25 mouse cellular contexts compared by ENCODE assay signal in genomic region chr11:33670105-33670965, GRCm38 (mm10).
DNase-seq lines count a peak whose midpoint lies in the region; ATAC-seq lines count a peak whose summit lies in the region.
"Had no signal": no experiment of that assay in that cellular context is flagged by ENCODE, and none has a peak within 500 bp of the region (broad histone marks: within the 10 kb centered on the region; RNA-seq: fewer than 3 reads in every experiment).

No protein-coding gene starts in this region.

- H3K27me3 ChIP-seq in midbrain, embryonic 13.5 days, result no peaks in the 10 kb centered on the region
- H3K27me3 ChIP-seq in midbrain, embryonic 16.5 days (ENCODE audit: control insufficient read depth, insufficient read depth, low read depth, low read length), result no peaks in the 10 kb centered on the region; the same call in 1 of the 2 replicates
- H3K27me3 ChIP-seq in hindbrain, embryonic 12.5 days, result no peaks in the 10 kb centered on the region
- no peaks in the 10 kb centered on the region for H3K27me3 ChIP-seq in hindbrain, embryonic 16.5 days (replicated peaks; ENCODE audit: control insufficient read depth, insufficient read depth, low read length)
- no peaks in the 10 kb centered on the region for H3K27me3 ChIP-seq in neural tube, embryonic 14.5 days (ENCODE audit: control insufficient read depth, insufficient read depth, low read length)
- H3K27me3 ChIP-seq: embryonic facial prominence, embryonic 15.5 days; heart, embryonic 15.5 days; liver, embryonic 12.5 days had no signal

- no peak overlapping the region for H3K4me3 ChIP-seq in midbrain, embryonic 13.5 days (replicated peaks)
- no peak overlapping the region for H3K4me3 ChIP-seq in midbrain, embryonic 16.5 days (ENCODE audit: low read depth, low read length)
- no peak overlapping the region for H3K4me3 ChIP-seq in hindbrain, embryonic 12.5 days
- H3K4me3 ChIP-seq in hindbrain, embryonic 16.5 days (ENCODE audit: low read length), result no peak overlapping the region
- no peak overlapping the region for H3K4me3 ChIP-seq in neural tube, embryonic 14.5 days (ENCODE audit: low read depth, low read length)
- H3K4me3 ChIP-seq: embryonic facial prominence, embryonic 15.5 days; heart, adult 2 months; heart, embryonic 15.5 days; limb, embryonic 12.5 days; liver, embryonic 12.5 days had no signal

- peaks cover 24% of the 10 kb centered on the region for H3K4me1 ChIP-seq in midbrain, embryonic 13.5 days (replicated peaks)
- H3K4me1 ChIP-seq in midbrain, embryonic 16.5 days (ENCODE audit: control insufficient read depth, insufficient read depth, low read length), result peaks cover 8% of the 10 kb centered on the region; the same call in 1 of the 2 replicates
- H3K4me1 ChIP-seq in hindbrain, embryonic 12.5 days, result peaks cover 20% of the 10 kb centered on the region
- H3K4me1 ChIP-seq in hindbrain, embryonic 16.5 days (ENCODE audit: control insufficient read depth, insufficient read depth, low read depth, low read length), result peaks cover 8% of the 10 kb centered on the region; the same call in 1 of the 2 replicates
- peaks cover 27% of the 10 kb centered on the region for H3K4me1 ChIP-seq in neural tube, embryonic 14.5 days (ENCODE audit: control insufficient read depth, insufficient read depth, low read length)
- H3K4me1 ChIP-seq: embryonic facial prominence, embryonic 15.5 days; heart, embryonic 15.5 days; liver, embryonic 12.5 days had no signal

- no peak overlapping the region for H3K9ac ChIP-seq in midbrain, embryonic 13.5 days (replicated peaks)
- no peak overlapping the region for H3K9ac ChIP-seq in midbrain, embryonic 16.5 days (ENCODE audit: low read depth, low read length)
- no peak overlapping the region for H3K9ac ChIP-seq in hindbrain, embryonic 12.5 days
- no peak overlapping the region for H3K9ac ChIP-seq in hindbrain, embryonic 16.5 days (ENCODE audit: low read depth, low read length)
- H3K9ac ChIP-seq in neural tube, embryonic 14.5 days (replicated peaks; ENCODE audit: low read depth, low read length), result no peak overlapping the region
- H3K9ac ChIP-seq: embryonic facial prominence, embryonic 15.5 days; heart, embryonic 15.5 days; limb, embryonic 12.5 days; liver, embryonic 12.5 days had no signal

- WGBS in midbrain, embryonic 13.5 days, result 65% methylated on average over 10 of the region's 10 CpGs
- 66% methylated on average over 10 of the region's 10 CpGs for WGBS in midbrain, embryonic 16.5 days
- 68% methylated on average over 10 of the region's 10 CpGs for WGBS in hindbrain, embryonic 12.5 days
- WGBS in hindbrain, embryonic 16.5 days, result 54% methylated on average over 10 of the region's 10 CpGs
- 31% methylated on average over 10 of the region's 10 CpGs for WGBS in neural tube, embryonic 14.5 days

- DNase-seq in urinary bladder, postnatal 10 days (ENCODE audit: low spot score), result no peak
- DNase-seq in layer of hippocampus, postnatal 25 days (ENCODE audit: extremely low spot score in 1 of 2, low spot score in 1 of 2), result no peak
- DNase-seq: adrenal gland, postnatal 25 days; cerebellum, adult 8-10 months; cerebellum, postnatal 36 days; heart, adult 2 months; heart, postnatal 36 days; kidney, adult 2 months; lung, adult 18-20 months; lung, postnatal 10 days; midbrain, embryonic 14.5 days; right cerebral cortex, adult 18-20 months; right cerebral cortex, postnatal 4 days; thymus, postnatal 36 days had no signal

- H3K27ac ChIP-seq in midbrain, embryonic 13.5 days, result no peak overlapping the region
- H3K27ac ChIP-seq in midbrain, embryonic 16.5 days (ENCODE audit: low read length), result no peak overlapping the region
- peak overlapping the region; percentile 66; the same call in 1 of the 2 replicates for H3K27ac ChIP-seq in hindbrain, embryonic 12.5 days
- no peak overlapping the region for H3K27ac ChIP-seq in hindbrain, embryonic 16.5 days (ENCODE audit: low read depth, low read length)
- peak overlapping the region; percentile 77 for H3K27ac ChIP-seq in neural tube, embryonic 14.5 days (ENCODE audit: low read depth, low read length)
- H3K27ac ChIP-seq: embryonic facial prominence, embryonic 15.5 days; heart, adult 2 months; heart, embryonic 15.5 days; kidney, postnatal 0 days; limb, embryonic 12.5 days; liver, embryonic 12.5 days had no signal

- peak; percentile 40; the same call in 1 of the 2 replicates for ATAC-seq in midbrain, embryonic 13.5 days
- ATAC-seq in midbrain, embryonic 16.5 days, result no peak
- ATAC-seq in hindbrain, embryonic 12.5 days (ENCODE audit: low FRiP score), result peak; percentile 73
- ATAC-seq in hindbrain, embryonic 16.5 days, result peak; percentile 70
- ATAC-seq in neural tube, embryonic 14.5 days (ENCODE audit: low read depth), result peak; percentile 84
- ATAC-seq: forebrain, embryonic 14.5 days; liver, embryonic 12.5 days had no signal

- no peaks in the 10 kb centered on the region for H3K9me3 ChIP-seq in midbrain, embryonic 13.5 days
- H3K9me3 ChIP-seq in midbrain, embryonic 16.5 days (replicated peaks; ENCODE audit: control insufficient read depth, low read length, poor library complexity, severe bottlenecking), result no peaks in the 10 kb centered on the region
- no peaks in the 10 kb centered on the region for H3K9me3 ChIP-seq in hindbrain, embryonic 12.5 days (replicated peaks)
- no peaks in the 10 kb centered on the region for H3K9me3 ChIP-seq in hindbrain, embryonic 16.5 days (ENCODE audit: control insufficient read depth, low read length)
- no peaks in the 10 kb centered on the region for H3K9me3 ChIP-seq in neural tube, embryonic 14.5 days (ENCODE audit: control insufficient read depth, low read length)
- H3K9me3 ChIP-seq: embryonic facial prominence, embryonic 15.5 days; heart, embryonic 15.5 days; limb, embryonic 12.5 days; liver, embryonic 12.5 days had no signal

- no peaks in the 10 kb centered on the region for H3K36me3 ChIP-seq in midbrain, embryonic 13.5 days
- no peaks in the 10 kb centered on the region for H3K36me3 ChIP-seq in midbrain, embryonic 16.5 days (ENCODE audit: control insufficient read depth, insufficient read depth, low read length)
- H3K36me3 ChIP-seq in hindbrain, embryonic 12.5 days, result no peaks in the 10 kb centered on the region
- no peaks in the 10 kb centered on the region for H3K36me3 ChIP-seq in hindbrain, embryonic 16.5 days (ENCODE audit: control insufficient read depth, insufficient read depth, low read length)
- H3K36me3 ChIP-seq in neural tube, embryonic 14.5 days (ENCODE audit: control insufficient read depth, insufficient read depth, low read length), result no peaks in the 10 kb centered on the region
- H3K36me3 ChIP-seq: embryonic facial prominence, embryonic 15.5 days; heart, embryonic 15.5 days; limb, embryonic 12.5 days; liver, embryonic 12.5 days had no signal

- H3K4me2 ChIP-seq in midbrain, embryonic 13.5 days (replicated peaks), result no peak overlapping the region
- no peak overlapping the region for H3K4me2 ChIP-seq in midbrain, embryonic 16.5 days (ENCODE audit: low read length)
- H3K4me2 ChIP-seq in hindbrain, embryonic 12.5 days (replicated peaks), result no peak overlapping the region
- H3K4me2 ChIP-seq in hindbrain, embryonic 16.5 days (ENCODE audit: low read length), result no peak overlapping the region
- no peak overlapping the region; the same call in 1 of the 2 replicates for H3K4me2 ChIP-seq in neural tube, embryonic 14.5 days (ENCODE audit: low read depth, low read length)
- H3K4me2 ChIP-seq: embryonic facial prominence, embryonic 15.5 days; heart, embryonic 15.5 days; limb, embryonic 12.5 days; liver, embryonic 12.5 days had no signal

Comparison
In these comparisons a context has a peak if more than half of its experiments do, and no peak if none do; other contexts are left out.
1. H3K27ac ChIP-seq: peak in hindbrain, embryonic 12.5 days (single experiment) and neural tube, embryonic 14.5 days (single experiment); none in midbrain, embryonic 13.5 days (single experiment), midbrain, embryonic 16.5 days (single experiment) and hindbrain, embryonic 16.5 days (single experiment).